Mouse (Mus musculus) megakaryocyte-erythroid progenitor cell, adult 5-6 weeks (primary cell): ENCODE results near the gene Psmb3. TPM values are rescaled to one million over a fixed set of nuclear protein-coding genes. Genes with fewer than 3 reads are reported as not detected.
"Not testable (repeated sequence)": the region's sequence is repeated elsewhere in the genome, so short reads cannot be mapped to it uniquely, and the experiment has no call there.

ENCODE experiments used
- ATAC-seq: replicated peaks from 2 replicates; pipeline ENCODE4 v1.8.0; 2016; ENCODE audit warnings: mild to moderate bottlenecking, inconsistent platforms; ENCODE audit not compliant: severe bottlenecking, poor library complexity, low FRiP score, low TSS enrichment
- total RNA-seq, 2 experiments: library from RNA; stranded (forward) in 1 of 2; stranded (reverse) in 1 of 2; fragments of 200-1000, 215-1000 nt in 1 of 2; fragments of >200 nt in 1 of 2; fragmentation: Nextera tagmentation in 1 of 2; gene quantifications; 2 replicates each; pipeline ENCODE4 v1.2.3; 2014 to 2017

Gene Psmb3
- total RNA-seq, 2 experiments from 2014 or later: 175 to 226 TPM

GRCm38 (mm10) chr11:97713896-97714295, 10.7 kb downstream of the Psmb3 start:
- ATAC-seq: no peak

DNA sequence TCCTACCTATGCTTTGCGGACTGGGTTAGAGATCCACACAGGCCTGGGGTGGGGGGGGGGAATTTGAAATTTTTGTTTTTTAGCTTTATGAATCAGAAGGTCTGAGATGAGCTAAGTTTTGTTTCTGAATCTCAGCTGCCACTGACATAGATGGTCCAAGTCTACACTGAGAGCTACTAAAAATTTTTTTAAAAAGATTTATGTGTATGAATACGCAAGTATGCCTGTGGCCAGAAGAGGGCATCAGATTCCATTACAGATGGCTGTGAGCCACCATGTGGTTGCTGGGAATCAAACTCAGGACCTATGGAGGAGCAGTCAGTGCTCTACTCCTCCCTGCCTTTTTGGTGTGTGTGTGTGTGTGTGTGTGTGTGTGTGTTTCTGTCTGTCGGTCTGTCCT, 11.2 kb downstream of the Psmb3 start:
- no peak for ATAC-seq

- no peak for ATAC-seq
Observed at GRCm38 (mm10) chr11:97714784-97715760, 11.9 kb downstream of the Psmb3 start.

DNA sequence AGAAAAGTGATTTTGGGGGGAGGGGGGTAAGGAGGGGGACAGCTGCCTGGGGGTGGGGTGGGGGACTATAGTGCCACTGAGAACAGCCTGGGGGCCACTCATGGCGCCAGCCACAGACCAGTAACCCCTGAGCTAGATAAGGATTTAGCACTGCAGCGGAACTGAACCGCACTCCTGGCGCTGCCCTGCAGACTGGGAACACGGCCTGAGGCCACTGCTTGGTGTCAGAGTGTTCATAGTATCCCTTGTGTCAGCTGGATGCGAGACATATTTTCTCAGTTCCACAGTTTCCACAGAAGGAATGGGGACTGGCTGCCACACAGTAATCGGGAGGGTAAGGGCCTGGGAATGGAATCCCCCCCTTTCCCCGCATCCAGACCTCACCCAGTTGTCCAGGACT, 12.8 kb downstream of the Psmb3 start:
- no peak for ATAC-seq

DNA sequence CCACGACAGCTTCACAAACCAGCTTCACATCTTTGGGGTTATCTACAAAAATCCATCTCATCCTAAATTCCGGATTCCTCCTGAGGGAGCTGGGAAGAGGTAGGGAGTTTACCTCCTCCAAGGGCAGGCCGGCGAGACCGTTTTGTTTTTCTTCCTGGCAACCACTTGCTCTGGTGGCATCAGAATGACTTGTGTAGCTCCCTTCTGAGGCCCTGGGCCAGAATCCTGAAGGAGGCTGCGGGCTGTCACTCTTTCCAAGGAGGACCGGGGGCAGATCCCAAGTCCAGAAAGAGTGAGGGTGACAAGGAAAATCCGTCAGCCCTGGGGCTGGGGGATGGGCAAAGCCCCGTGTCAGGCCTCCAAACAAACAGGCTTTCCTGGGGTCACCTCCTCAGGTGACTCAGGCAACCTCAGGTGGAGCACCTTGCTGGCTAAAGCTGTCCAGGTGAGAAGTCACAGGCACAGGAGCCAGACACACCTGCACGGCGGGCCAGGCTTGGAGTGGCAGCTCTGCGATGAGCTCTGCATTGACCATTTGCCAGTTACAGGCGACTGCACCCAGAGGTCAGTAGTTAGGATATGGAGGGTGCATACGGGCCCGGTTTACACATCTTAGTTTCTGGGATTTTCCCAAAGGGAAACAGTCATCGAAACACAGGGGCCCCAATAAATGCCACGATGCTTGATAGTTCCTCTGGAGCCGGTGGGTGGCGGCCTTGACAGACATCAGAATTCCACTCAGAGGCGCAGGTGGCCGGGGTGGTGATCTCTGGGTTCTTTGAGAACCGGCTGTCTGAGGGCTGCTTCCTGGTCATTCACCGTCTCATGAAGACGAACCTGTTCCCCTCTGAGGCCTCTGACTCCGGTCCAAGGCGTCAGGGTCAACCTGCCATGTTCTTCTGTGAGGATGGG, 14.4 kb downstream of the Psmb3 start:
- ATAC-seq: no peak

- no peak for ATAC-seq
Observed at GRCm38 (mm10) chr11:97718281-97718860, 15.2 kb downstream of the Psmb3 start.

GRCm38 (mm10) chr11:97719041-97719440, 15.8 kb downstream of the Psmb3 start:
- no peak for ATAC-seq

DNA sequence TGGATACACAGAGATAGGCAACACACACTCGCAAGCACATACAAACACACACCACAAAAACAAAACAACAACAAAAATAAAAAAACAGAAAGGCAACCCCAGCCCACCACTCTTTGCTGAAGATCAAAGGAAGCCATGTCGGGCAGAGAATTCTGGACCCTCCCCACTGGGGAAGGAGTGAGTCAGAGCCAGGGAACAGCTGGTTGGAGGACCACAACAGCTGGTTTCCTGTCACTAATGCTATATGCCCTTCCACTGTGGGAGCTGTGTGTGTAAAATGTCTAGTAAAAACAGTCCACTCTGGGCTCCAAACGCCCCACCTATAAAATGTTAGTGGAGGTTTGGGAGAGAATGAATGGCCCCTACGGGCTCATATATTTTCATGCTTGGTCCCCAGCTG, 18.1 kb downstream of the Psmb3 start:
- no peak for ATAC-seq

GRCm38 (mm10) chr11:97723709-97724108, 20.5 kb downstream of the Psmb3 start:
- ATAC-seq: no peak

- ATAC-seq: 0 out of 2 replicates have a peak, but pooled peaks have one; percentile 22
Observed at GRCm38 (mm10) chr11:97728311-97728710, 25.1 kb downstream of the Psmb3 start.

DNA sequence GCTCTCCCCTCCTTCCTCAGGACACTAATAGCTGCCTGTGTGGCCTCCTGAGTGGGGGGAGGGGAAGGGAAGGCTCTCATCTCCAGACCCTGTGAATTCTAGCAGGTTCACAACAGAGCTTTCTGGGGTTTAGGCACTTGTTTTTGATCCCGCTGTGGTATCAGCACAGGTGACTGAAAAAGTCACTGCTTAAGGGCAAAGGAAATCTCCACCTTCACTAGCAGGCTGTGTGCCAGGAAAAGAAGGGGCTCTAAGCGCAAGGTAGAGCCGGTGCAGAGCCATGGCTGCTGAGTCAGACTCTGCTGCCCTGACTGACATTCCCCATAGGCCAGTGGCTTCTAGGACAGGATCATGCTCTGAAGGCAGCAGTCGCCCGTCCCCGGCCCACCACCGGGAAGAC, 25.5 kb downstream of the Psmb3 start:
- ATAC-seq: 0 out of 2 replicates have a peak, but pooled peaks have one; percentile 29

DNA sequence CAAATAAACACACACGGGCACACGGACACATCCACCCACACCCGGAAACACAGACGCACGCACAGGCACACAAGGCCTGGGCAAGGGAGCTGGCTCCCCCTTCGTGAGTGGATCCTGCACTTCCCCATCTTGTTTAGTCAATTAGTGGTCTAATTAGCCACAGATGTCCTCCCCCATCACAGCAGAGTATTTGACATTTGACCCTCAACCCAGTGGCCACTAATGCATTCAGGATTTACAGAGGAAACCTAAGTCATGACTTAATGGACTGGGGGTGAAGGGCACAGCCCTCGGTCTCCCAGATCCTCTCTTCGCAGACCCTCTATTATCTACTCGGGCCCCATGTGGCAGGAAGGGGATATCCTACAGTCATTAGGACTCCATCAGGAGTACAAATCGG, 30.5 kb downstream of the Psmb3 start:
- no peak for ATAC-seq

DNA sequence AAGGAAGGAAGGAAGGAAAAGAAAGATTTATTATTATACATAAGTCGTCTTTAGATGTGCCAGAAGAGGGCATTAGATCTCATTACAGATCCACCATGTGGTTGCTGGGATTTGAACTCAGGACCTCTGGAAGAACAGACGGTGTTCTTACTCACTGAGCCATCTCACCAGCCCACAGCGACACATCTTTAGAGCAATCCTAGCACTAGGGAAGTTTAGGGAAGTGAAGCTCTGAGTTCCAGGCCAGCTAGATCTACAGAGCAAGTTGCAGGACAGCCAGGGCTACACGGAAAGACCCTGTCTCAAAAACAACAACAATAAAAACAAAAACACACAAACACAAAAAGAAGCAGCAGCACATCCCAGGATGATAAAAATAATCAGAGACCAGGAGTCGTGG, 31.6 kb downstream of the Psmb3 start:
- not testable (repeated sequence) for ATAC-seq

GRCm38 (mm10) chr11:97736645-97737044, 33.4 kb downstream of the Psmb3 start:
- no peak for ATAC-seq

GRCm38 (mm10) chr11:97737600-97737999, 34.4 kb downstream of the Psmb3 start:
- ATAC-seq: no peak

GRCm38 (mm10) chr11:97738703-97739102, 35.5 kb downstream of the Psmb3 start:
- ATAC-seq: 0 out of 2 replicates have a peak, but pooled peaks have one; percentile 11

DNA sequence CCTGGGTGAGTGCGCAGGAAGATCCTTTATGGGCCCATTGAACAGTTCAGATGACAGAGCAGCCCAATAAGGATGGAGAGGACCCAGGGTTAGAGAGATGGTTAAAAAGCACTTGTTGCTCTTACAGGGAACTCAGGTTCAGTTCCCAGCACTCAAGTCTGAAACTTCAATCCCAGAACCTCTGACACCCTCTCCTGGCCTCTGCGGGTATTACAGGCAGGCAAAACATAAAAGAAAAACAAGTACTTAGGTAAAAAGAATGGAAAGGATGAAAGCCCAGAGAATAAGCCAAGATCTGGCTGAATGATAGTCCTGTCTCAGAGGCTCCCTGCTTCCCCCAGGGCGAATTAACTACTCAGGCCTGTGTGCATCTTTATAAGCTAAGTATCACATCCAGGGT, 36.0 kb downstream of the Psmb3 start:
- 0 out of 2 replicates have a peak, but pooled peaks have one; percentile 38 for ATAC-seq

DNA sequence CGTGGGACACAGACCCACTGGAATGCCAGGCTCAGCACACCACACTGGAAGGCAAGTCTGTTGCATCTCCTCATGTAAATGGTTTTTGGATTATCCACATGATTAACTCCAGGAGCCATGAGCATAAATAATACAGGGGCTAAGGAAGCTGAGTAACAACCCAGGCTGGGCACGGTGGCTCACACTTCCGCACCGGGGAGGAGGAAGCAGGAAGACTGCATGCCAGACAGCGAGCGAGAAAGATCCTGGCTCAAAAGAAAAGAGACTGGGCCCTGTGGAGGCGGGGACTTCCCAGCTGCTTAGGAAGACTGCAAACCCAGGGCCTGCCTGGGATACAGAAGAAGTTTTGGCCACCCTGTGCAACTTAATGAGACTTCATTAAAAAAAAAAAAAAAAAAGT, 37.0 kb downstream of the Psmb3 start:
- no peak for ATAC-seq

- ATAC-seq: no peak
Observed at GRCm38 (mm10) chr11:97742157-97742556, 39.0 kb downstream of the Psmb3 start.

DNA sequence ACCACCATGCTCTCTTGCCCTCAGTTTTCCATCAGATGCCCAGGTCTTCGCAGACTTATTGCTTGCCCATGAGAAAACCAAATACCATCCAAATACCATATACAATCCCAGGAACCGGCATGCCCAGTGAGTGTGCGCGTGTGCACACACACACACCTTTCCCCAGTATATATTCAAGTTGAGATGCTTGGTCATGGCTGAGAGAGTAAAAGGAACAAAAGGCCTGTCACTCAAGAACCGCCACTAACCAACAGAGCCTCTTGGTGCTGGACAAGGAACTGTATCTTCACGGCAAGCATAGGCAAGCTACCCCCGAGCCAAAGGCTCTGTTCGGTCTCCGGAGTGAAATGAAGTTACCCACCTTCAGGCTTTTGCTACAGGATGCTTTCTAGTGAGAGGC, 39.4 kb downstream of the Psmb3 start:
- ATAC-seq: no peak
